Mouse (Mus musculus): ENCODE measurements around the gene Hoxc9.

Gene Hoxc9

DNA sequence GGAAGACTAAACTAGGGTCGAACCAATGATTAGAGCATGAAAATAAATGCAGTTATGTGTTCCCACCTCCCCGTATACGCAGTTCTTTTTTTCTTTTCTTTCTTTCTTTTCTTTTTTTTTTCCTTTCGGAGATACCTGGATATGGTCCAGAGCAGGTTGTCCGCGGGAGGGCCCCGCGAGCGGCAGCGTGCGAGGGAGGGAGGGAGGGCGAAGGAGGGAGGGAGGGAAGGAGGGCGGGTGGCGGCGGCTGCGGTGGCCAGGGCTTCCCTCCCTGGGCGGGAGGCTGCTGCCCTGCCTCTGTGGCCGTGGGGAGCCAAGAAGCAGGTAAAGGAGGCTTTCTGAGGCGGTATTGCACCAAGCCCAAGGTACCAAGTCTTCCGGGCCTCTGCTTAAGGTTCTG, at the start of gene Hoxc9:
Gene Hoxc9 (plus strand): TSS at position 269 of the 400 bp plus-strand sequence.
- no peak for DNase-seq (ENCODE audit: low spot score in 2 of 2)

- no peak for DNase-seq (ENCODE audit: low spot score in 2 of 2)
Measured at GRCm38 (mm10) chr15:102927032-102927645, 49.1 kb upstream of the Hoxc9 start.

- DNase-seq (ENCODE audit: low spot score in 2 of 2): no peak
Measured at GRCm38 (mm10) chr15:102931706-102932358, 44.4 kb upstream of the Hoxc9 start.

- no peak for DNase-seq (ENCODE audit: low spot score in 2 of 2)
Measured at GRCm38 (mm10) chr15:102934438-102934837, 41.8 kb upstream of the Hoxc9 start.

DNA sequence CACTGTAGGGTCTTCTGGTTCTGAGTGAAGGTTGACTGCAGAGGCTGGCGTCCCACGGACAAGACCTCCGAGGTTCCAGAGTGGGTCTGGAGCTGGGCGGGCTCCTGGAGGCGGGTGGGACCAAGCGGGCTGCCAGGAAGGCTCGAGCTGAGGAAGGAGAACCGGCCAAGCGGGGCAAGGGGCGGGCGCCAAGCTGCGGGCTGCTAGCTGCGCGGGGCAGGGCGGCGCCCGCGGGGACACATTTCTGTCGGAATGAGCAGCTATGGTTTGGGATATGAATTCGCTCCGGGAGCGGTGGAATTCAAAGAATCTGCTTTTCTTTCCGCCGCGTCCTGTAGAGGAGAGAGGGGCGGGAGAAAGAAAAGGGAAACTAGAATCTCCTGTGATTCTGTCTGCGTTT, 41.3 kb upstream of the Hoxc9 start:
- no peak for DNase-seq (ENCODE audit: low spot score in 2 of 2)

GRCm38 (mm10) chr15:102936279-102936972, 39.8 kb upstream of the Hoxc9 start, which contains the start of gene Hoxc12:
Gene Hoxc12 (plus strand): TSS chr15:102936757.
- DNase-seq (ENCODE audit: low spot score in 2 of 2): no peak

- no peak for DNase-seq (ENCODE audit: low spot score in 2 of 2)
Measured at GRCm38 (mm10) chr15:102937036-102937666, 39.1 kb upstream of the Hoxc9 start.

DNA sequence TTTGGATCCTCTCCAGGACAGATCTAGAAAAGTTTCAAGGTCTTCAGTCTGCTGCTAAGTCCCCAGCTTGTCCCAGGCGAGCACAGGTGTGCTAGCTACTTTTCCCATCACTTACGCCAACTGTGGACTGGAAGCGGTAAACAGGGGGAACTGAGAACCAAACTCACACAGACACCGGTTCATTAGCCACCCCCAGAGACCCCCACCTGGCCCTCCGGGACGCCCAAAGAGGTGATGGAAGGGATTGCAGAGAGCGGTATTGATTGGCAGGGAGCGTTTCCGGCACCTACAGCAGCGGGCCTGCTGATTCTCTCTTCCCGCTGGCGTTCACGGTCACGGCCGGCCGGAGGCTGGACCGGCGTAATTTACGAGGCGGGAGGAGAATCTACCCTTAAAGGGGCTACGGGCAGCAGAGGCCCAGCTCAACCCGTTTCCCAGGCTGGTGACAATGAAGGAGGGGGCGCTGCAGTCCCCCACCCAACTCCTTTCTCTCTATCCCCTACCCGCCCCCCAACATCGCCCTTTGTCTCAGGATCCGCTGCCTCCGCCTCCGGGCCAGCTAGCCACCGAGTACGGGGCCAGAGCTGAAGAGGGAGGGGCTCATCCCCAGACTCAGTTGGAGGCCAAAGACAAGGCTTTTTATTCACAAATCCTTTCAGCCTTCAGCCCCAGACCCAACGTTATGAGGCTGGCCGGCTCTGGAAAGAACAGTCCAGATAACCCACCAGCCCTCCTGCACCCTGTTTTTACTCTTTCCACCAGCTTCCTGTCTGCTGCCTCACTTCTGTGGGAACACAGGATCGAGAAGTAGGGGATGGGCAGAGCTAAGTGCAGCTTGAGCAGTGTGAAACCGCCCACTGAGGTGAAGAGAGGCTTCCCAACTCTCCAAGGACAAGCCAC, 36.7 kb upstream of the Hoxc9 start:
- no peak for DNase-seq (ENCODE audit: low spot score in 2 of 2)

DNA sequence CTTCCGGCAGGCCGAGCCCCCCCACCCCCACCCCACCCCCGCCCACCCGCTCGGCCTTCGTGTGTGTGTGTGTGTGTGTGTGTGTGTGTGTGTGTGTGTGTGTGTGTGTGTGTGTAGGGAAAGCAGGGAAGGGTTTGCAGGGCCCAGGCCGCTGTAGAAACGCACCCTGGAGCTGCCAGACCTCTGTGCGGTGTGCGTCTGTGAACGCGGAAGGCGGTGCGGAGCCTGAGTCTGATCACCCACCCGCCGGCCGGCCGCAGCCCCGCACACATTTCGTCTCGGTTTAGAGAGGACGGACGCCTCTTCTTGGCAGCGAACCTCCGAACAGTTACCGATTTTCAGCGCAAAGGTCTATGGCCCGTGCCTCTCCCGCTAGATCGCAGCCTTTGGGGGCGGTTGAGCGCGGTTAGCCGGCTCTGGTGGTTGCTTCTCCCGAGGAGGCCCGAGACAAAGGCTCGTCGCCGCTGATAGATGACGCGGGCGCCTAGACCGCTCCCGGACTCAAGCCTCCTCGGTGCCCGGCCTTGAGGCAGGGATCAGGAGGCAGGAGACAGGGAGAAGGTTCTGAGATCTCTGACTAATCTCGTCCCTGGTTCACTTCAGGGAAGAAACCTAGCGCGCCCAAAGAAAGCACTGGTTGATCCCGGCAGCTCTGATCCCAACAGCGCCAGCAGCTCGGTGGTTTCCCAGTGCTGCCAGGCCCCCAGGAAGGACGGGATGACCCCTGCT, 33.3 kb upstream of the Hoxc9 start:
- DNase-seq (ENCODE audit: low spot score in 2 of 2): no peak

- no peak for DNase-seq (ENCODE audit: low spot score in 2 of 2)
Measured at GRCm38 (mm10) chr15:102943468-102943813, 32.8 kb upstream of the Hoxc9 start.

GRCm38 (mm10) chr15:102945185-102946077, 30.8 kb upstream of the Hoxc9 start:
- no peak for DNase-seq (ENCODE audit: low spot score in 2 of 2)

DNA sequence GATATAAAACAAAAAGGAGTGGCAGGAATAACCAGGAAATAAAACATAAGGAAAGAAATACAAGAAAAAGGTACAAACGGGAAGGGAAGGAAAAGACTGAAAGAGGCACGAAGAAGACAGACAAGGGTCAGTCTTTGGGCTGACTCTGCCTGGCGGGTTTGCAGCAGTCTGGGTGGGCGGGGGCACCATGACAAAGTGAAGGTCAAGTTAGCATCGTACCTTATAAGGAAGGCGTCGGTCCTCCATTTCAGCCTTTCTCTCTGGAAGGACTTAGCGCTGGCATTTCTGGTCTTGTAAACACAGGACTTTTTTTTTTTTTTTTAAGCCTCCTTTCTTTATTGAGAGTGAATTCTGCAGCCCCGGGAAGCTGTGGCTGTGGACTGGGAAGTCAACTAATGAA, 29.0 kb upstream of the Hoxc9 start:
- DNase-seq (ENCODE audit: low spot score in 2 of 2): no peak

- DNase-seq (ENCODE audit: low spot score in 2 of 2): no peak
Measured at GRCm38 (mm10) chr15:102948842-102949241, 27.4 kb upstream of the Hoxc9 start.

- DNase-seq (ENCODE audit: low spot score in 2 of 2): no peak
Measured at GRCm38 (mm10) chr15:102949696-102950095, 26.5 kb upstream of the Hoxc9 start.

GRCm38 (mm10) chr15:102950877-102951276, 25.4 kb upstream of the Hoxc9 start:
- no peak for DNase-seq (ENCODE audit: low spot score in 2 of 2)

GRCm38 (mm10) chr15:102953561-102953960, 22.7 kb upstream of the Hoxc9 start:
- DNase-seq (ENCODE audit: low spot score in 2 of 2): no peak

DNA sequence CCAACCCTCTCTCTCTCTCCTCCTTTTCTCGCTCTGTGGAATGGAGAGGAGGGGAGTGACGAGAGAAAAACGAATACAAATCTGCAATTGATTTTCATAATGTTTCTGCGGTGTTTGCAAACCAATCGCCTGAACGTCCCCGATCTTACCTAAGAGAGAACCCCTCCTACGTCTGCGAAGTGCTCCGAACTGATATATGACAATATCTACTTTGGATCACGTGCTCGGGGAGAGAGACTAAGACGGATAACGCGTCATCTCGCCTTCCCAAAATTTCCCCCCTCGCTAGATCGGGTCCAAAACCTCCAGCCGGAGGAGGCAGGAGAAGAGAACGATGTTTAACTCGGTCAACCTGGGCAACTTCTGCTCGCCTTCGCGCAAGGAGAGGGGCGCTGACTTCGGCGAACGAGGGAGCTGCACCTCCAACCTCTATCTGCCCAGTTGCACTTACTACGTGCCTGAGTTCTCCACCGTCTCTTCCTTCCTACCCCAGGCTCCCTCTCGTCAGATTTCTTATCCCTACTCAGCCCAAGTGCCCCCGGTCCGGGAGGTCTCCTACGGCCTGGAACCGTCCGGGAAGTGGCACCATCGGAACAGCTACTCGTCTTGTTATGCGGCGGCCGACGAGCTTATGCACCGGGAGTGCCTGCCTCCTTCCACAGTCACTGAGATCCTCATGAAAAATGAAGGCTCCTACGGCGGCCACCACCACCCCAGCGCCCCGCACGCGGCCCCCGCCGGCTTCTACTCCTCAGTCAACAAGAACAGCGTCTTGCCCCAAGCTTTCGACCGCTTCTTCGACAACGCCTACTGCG, 21.8 kb upstream of the Hoxc9 start, which contains the start of gene Hoxc11:
Gene Hoxc11 (plus strand): TSS at position 236 of the 815 bp plus-strand sequence.
- no peak for DNase-seq (ENCODE audit: low spot score in 2 of 2)

- DNase-seq (ENCODE audit: low spot score in 2 of 2): no peak
Measured at GRCm38 (mm10) chr15:102955007-102955382, 21.2 kb upstream of the Hoxc9 start.

Data from frontal cortex, postnatal 25 days (tissue).